Mouse (Mus musculus) limb, embryonic 14.5 days (tissue): ENCODE data around the gene Chchd3. TPM values are rescaled to one million over a fixed set of nuclear protein-coding genes. Genes with fewer than 3 reads are reported as not detected.

Experiments
- ATAC-seq: fragments of 200-750 bp; cut with Nextera tagmentation; 2 replicates; pipeline ENCODE4 v1.8.0; 2017; ENCODE audit warnings: low read depth, moderate number of reproducible peaks, moderate TSS enrichment; ENCODE audit not compliant: low FRiP score
- DNase-seq: peaks from one replicate; pipeline ENCODE4 v3.0.0-alpha.2; 2015; ENCODE audit warnings: low spot score
- H3K27ac ChIP-seq: fragments of 300-500 bp; sonication (generic); replicated peaks from 2 replicates; pipeline ENCODE4 v1.5.1; 2014; ENCODE audit warnings: low read depth, mild to moderate bottlenecking, low read length, moderate library complexity, mixed read lengths
- H3K27me3 ChIP-seq: fragments of 300-500 bp; sonication (generic); 2 replicates; pipeline ENCODE4 v1.6.1; 2014; ENCODE audit warnings: low read length, mixed read lengths; ENCODE audit not compliant: control insufficient read depth, insufficient read depth
- H3K36me3 ChIP-seq: fragments of 300-500 bp; sonication (generic); 2 replicates; pipeline ENCODE4 v1.6.1; 2014; ENCODE audit warnings: mild to moderate bottlenecking, low read length, moderate library complexity, mixed read lengths; ENCODE audit not compliant: control insufficient read depth, insufficient read depth
- H3K4me1 ChIP-seq: fragments of 300-500 bp; sonication (generic); 2 replicates; pipeline ENCODE4 v1.6.1; 2014; ENCODE audit warnings: antibody characterized with exemption, low read length, mixed read lengths; ENCODE audit not compliant: control insufficient read depth, insufficient read depth
- H3K4me2 ChIP-seq: fragments of 300-500 bp; sonication (generic); replicated peaks from 2 replicates; pipeline ENCODE4 v1.6.1; 2014; ENCODE audit warnings: low read depth, mild to moderate bottlenecking, low read length, moderate library complexity; ENCODE audit not compliant: severe bottlenecking
- H3K4me3 ChIP-seq: fragments of 300-500 bp; sonication (generic); replicated peaks from 2 replicates; pipeline ENCODE4 v1.5.1; 2014; ENCODE audit warnings: low read length
- H3K9ac ChIP-seq: fragments of 300-500 bp; sonication (generic); 2 replicates; pipeline ENCODE4 v1.6.1; 2014; ENCODE audit warnings: mild to moderate bottlenecking, low read depth, low read length, moderate library complexity; ENCODE audit not compliant: severe bottlenecking
- H3K9me3 ChIP-seq: fragments of 300-500 bp; sonication (generic); 2 replicates; pipeline ENCODE4 v1.6.1; 2016; ENCODE audit warnings: low read length; ENCODE audit not compliant: control insufficient read depth
- POLR2A ChIP-seq: fragments of 200-500 bp; IDR thresholded peaks from 2 replicates; pipeline ENCODE4 v1.8.0; 2012; ENCODE audit warnings: inconsistent platforms, mild to moderate bottlenecking, moderate library complexity, borderline replicate concordance; ENCODE audit not compliant: insufficient read depth, insufficient read length; ENCODE audit errors: extremely low read depth
- WGBS: fragments of 180-500 bp; shearing (Covaris S2); extraction: QIAGEN DNeasy Blood & Tissue Kit; methylation state at CpG from one replicate; pipeline ENCODE4 v1.1.7; 2014; 5-methylcytosine and 5-hydroxymethylcytosine counted together
- polyA plus RNA-seq, 2 experiments: library from polyadenylated mRNA; depleted of rRNA in 1 of 2; stranded (reverse) in 1 of 2; unstranded in 1 of 2; fragments of >200 nt; fragmentation: Nextera tagmentation in 1 of 2; extraction: Ambion mirVana in 1 of 2; gene quantifications; 2 replicates each; pipeline versions ENCODE4 v1.2.1 to v1.2.3; 2012 to 2014

The Chchd3 gene
- polyA plus RNA-seq, 2 experiments, result 69.0 to 108 TPM

- Histone ChIP-seq H3K36me3 (no peaks in the 10 kb centered on the region), H3K4me2 (no peak overlapping the region), H3K27ac (no peak overlapping the region), H3K4me1 (0 out of 2 replicates have a peak, but pooled peaks cover 2% of the 10 kb centered on the region), H3K9ac (no peak overlapping the region), H3K4me3 (no peak overlapping the region), H3K9me3 (no peaks in the 10 kb centered on the region), H3K27me3 (no peaks in the 10 kb centered on the region)
- TF ChIP-seq POLR2A, result no peak
- ATAC-seq, result no peak
- WGBS, result 84% methylated on average over 12 of the region's 12 CpGs
- DNase-seq, result no peak
Measured at GRCm38 (mm10) chr6:32990061-32990633, 69.9 kb downstream of the Chchd3 start.

- Histone ChIP-seq H3K27me3 (no peaks in the 10 kb centered on the region), H3K9me3 (no peaks in the 10 kb centered on the region), H3K27ac (no peak overlapping the region), H3K4me3 (no peak overlapping the region), H3K4me1 (0 out of 2 replicates have a peak, but pooled peaks cover 2% of the 10 kb centered on the region), H3K36me3 (no peaks in the 10 kb centered on the region), H3K4me2 (no peak overlapping the region), H3K9ac (no peak overlapping the region)
- no peak for ATAC-seq
- DNase-seq, result no peak
- no peak for TF ChIP-seq POLR2A
- 91% methylated on average over 8 of the region's 8 CpGs for WGBS
Measured at GRCm38 (mm10) chr6:32988561-32988960, 71.5 kb downstream of the Chchd3 start.

GRCm38 (mm10) chr6:32983876-32984275 lies 76.2 kb downstream of the Chchd3 start:
- H3K9ac ChIP-seq, result no peak overlapping the region
- H3K27ac ChIP-seq, result no peak overlapping the region
- H3K4me2 ChIP-seq, result no peak overlapping the region
- H3K27me3 ChIP-seq, result no peaks in the 10 kb centered on the region
- no peak for DNase-seq
- H3K36me3 ChIP-seq, result no peaks in the 10 kb centered on the region
- no peak overlapping the region for H3K4me3 ChIP-seq
- ATAC-seq, result no peak
- H3K9me3 ChIP-seq, result no peaks in the 10 kb centered on the region
- no peak for TF ChIP-seq POLR2A
- 88% methylated on average over 5 of the region's 5 CpGs for WGBS
- 0 out of 2 replicates have a peak, but pooled peaks cover 4% of the 10 kb centered on the region for H3K4me1 ChIP-seq

- H3K9ac ChIP-seq, result no peak overlapping the region
- ATAC-seq (no peak), DNase-seq (no peak)
- no peak overlapping the region for H3K4me3 ChIP-seq
- no peak overlapping the region for H3K4me2 ChIP-seq
- no peaks in the 10 kb centered on the region for H3K9me3 ChIP-seq
- H3K27ac ChIP-seq, result no peak overlapping the region
- H3K27me3 ChIP-seq, result no peaks in the 10 kb centered on the region
- no peak for TF ChIP-seq POLR2A
- 0 out of 2 replicates have a peak, but pooled peaks cover 4% of the 10 kb centered on the region for H3K4me1 ChIP-seq
- WGBS, result 85% methylated on average over 11 of the region's 11 CpGs
- H3K36me3 ChIP-seq, result no peaks in the 10 kb centered on the region
Measured at GRCm38 (mm10) chr6:32981253-32981652, 78.8 kb downstream of the Chchd3 start.

- no peak overlapping the region for H3K9ac ChIP-seq
- no peak overlapping the region for H3K4me2 ChIP-seq
- no peaks in the 10 kb centered on the region for H3K9me3 ChIP-seq
- 98% methylated on average over 3 of the region's 3 CpGs for WGBS
- H3K36me3 ChIP-seq, result no peaks in the 10 kb centered on the region
- H3K27ac ChIP-seq, result no peak overlapping the region
- DNase-seq (no peak), ATAC-seq (no peak)
- H3K4me1 ChIP-seq, result 0 out of 2 replicates have a peak, but pooled peaks cover 4% of the 10 kb centered on the region
- no peaks in the 10 kb centered on the region for H3K27me3 ChIP-seq
- H3K4me3 ChIP-seq, result no peak overlapping the region
- TF ChIP-seq POLR2A, result no peak
Measured at GRCm38 (mm10) chr6:32978811-32979210, 81.2 kb downstream of the Chchd3 start.
